Mouse (Mus musculus): ENCODE data around the gene Carmil3.

Gene Carmil3

DNA sequence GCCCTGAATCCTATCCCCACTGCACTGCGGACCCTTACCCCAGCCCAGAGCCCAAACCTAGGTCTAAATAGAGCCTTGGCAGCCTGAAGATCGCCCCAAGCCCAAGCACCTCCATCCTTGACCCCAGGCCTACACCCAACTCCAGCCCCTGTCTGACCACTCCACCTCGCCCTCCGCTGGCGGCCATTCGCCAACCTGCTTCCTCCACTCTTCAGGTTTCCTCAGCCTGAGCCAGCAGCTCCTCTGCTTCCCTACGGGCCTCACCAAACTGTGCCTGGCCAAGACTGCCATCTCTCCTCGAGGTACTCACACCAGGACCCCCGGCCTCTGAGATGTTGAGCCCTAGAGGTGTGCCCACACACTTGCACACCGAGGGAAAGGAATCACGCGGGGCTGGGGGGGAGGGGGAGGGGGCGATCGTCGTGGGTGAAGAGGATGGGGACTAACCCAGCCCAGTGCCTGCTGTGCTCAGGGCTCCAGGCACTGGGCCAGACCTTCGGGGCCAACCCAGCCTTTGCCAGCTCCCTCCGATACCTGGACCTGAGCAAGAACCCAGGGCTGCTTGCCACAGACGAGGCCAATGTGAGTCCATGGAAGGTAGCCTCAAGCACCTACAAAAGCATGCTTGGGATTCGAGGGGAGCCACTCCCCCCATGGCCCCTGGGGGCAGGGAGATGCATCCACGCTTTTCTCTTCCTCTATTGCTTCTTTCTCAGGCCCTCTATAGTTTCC lies 5.2 kb downstream of the Carmil3 start:
- no peak for DNase-seq

DNA sequence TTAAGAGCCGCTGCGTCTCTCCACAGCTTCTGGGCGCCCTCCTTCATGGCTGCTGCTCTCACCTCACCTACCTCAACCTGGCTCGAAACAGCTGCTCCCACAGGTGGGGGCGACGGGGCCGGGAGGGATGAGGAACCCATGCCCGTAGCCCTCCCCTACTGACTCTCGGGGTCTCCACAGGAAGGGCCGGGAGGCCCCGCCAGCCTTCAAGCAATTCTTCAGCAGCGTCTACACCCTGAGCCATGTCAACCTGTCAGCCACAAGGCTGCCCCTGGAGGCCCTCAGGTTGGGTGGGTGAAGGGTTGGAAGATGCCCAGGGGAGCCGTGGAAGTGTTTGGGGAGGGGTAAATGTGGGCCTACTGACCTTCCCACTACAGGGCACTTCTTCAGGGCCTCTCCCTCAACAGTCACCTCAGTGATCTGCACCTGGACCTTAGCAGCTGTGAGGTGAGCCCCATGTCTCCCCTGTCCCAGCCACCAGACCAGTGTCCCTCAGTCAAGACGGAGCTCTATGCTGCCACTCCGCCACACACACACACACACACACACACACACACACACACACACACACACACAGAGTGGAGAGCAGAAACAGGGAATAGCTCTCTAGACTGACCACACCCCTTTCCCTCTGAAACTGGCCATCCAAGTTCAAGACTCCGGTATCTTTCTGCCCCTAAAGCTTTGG lies 6.5 kb downstream of the Carmil3 start:
- no peak for DNase-seq

DNA sequence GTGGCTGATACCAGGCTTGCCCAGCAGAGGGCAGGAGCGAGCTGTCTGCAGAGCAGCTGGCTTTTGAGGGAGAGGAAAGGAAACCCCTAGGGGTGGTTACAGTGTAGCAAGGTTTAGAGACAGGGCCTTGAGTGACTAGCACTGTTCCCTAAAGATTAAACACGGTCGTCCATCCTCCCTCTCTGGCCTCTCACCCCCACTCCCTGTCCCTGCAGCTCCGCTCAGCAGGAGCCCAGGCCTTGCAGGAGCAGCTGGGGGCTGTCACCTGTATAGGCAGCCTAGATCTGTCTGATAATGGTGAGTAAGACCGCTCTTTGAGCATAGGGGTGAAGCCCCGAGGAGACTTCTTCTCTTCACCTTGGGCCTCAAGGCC lies 7.0 kb downstream of the Carmil3 start:
- peak; percentile 82 for DNase-seq

DNA sequence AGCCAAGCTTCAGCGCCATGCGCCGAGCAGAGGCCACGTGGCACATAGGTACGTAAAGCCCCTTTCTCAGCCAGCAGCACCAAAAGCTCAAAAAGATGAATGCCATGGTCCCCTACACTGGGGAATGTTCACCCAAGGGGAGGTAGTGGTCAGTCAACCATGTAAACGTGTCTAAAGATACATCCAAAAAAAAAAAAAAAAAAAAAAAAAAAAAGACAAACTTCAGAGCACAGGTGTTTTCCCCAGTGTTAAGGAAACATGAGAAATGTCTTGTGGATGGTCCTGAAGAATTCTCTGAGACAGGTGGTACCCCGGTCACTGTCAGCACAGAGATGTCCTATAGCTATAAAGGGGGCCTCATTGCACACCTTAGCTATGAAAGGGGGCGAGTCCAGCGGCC lies 15.2 kb downstream of the Carmil3 start:
- DNase-seq, result no peak

DNA sequence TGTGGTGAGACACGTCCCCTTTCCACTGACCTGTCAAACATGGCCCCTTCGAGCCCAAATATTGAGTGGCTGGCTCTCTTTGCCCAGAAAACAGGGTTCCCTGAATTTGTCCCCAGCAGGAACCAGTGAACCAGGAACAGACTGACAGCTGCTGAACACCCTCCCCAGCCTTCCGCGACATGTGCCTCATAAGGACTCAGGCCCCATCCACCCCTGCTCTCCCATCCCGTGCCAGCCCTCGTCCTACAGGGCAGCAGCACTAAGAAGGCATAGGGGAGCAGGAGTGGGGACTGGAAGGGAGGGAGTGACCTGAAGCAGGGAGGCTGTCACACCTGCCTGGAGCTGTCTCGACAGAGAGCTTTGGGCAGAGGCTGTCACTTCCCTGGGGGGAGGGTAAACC lies 17.4 kb downstream of the Carmil3 start:
- no peak for DNase-seq

DNA sequence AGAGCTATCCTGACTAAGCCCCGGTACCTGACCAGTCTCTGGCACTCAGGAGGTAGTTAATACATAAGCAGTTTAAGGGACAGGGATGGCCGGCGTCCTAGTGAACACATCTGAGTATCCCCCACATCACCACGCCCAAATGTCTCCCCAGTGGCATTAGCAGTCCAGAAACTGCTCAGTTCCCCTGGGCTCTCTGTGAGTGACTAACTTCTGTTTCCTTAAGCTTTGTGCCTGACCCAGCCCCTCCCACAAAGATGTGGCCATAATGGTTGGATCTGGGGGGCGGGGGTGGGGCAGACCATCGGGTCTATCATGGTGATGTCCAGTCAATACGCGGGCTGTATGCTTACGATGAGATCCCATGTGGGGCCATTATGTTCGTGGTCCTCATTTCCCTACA lies 19.1 kb downstream of the Carmil3 start:
- DNase-seq, result no peak

DNA sequence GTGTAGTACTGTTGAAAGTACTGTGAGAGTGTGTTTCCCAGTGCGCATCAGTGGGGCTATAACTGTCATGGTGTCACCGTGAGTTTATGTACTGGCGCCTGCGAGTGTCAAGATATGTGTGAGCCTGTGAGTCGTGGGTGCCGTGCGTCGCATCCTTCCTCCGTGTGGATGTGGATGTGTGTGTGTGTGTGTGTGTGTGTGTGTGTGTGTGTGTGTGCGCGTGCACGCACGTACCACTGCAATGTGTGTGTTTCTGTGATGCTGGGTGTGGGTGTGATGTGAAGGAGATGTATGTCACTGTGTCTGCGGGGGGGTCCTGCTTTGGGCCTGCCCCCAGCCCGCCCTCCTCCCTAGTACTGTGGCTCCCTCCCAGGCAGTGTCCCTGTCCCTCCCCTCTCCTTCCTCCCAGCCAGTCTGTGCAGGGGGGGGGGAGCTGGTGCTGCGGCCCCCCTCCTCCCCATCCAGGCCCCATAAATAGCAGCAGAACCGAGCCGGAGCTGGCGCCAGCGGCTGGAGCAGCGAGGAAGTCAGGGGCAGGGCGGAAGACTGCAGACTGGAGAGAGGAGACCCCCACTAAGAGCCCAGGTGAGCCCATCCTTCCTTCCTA lies 19.8 kb downstream of the Carmil3 start, which contains the start of gene Cpne6:
TSS of gene Cpne6 (plus strand) at position 321 of the 607 bp plus-strand sequence.
- peak; percentile 62 for DNase-seq

DNA sequence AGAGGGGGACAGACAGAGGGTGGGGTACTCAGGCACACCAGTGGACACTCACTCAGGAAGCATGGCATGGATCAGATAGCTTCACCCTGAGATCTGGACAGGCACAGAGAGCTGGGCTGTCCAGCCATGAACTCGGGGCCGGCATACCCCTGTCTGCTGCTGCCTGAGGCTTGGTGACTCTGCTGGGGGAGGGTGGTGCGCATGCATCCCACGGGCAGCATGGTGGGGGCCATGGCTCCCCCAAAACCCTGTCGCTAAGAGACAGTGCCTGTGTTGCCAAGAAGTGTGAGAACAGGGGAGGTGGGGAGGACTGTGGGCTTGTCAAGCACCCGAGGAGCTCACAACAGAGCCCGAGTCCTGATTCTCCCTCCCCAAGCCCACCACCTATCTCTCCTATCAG lies 20.6 kb downstream of the Carmil3 start:
- peak; percentile 75 for DNase-seq

DNA sequence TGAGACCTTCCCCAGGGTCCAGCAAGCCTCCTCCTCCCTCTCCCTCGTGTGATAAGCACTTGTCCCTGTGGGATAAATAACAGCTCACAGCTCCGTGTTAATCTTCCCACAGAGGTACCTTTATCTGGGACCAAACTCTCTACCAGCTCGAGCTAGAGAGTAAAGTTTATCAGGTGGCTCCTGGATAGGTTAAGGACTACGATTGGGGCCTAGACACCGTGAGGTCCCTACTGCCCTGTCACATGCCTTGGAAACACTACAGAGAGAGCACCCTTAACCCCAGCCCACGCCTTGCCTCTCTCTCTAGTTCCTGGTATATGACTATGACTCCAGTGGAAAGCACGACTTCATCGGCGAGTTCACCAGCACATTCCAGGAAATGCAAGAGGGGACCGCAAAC lies 23.5 kb downstream of the Carmil3 start:
- no peak for DNase-seq

DNA sequence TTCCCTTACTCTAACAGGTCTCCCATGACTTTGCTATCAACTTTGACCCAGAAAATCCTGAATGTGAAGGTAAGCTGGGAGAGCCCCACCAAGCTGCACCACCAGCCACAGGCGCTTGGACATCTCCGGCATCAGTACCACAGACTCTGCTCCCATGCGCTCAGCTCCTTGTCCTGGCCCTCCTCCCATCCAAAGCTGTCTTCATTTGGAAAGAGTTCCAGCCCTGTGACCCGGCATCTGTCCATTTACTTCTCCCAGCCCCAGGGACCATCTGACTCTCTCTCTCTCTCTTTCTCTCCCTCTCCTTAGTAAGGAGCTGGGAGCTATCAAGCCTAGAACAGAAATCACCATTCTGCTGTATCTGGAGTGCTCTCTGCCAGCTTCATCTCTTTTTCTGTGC lies 25.4 kb downstream of the Carmil3 start:
- DNase-seq, result no peak

DNA sequence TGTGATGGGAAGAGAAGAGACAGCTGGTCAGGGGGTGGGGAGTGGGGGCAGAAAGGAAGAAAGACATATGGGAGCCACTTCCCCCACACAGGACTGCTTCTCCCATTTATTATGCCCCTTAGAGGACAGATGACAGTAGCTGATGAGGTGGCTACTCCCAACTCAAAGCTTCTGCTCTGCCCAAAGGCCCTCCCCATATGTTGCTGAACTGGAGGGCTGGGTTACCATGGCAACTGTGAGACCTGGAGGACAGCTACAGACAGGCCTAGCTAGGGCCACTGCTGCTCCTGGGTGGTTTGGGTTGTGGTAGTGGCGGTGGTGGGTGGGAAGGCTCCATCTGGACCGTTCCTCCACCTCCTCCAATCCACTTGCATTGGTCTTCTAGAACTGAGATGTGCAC lies 28.4 kb downstream of the Carmil3 start:
- DNase-seq, result peak; percentile 75

DNA sequence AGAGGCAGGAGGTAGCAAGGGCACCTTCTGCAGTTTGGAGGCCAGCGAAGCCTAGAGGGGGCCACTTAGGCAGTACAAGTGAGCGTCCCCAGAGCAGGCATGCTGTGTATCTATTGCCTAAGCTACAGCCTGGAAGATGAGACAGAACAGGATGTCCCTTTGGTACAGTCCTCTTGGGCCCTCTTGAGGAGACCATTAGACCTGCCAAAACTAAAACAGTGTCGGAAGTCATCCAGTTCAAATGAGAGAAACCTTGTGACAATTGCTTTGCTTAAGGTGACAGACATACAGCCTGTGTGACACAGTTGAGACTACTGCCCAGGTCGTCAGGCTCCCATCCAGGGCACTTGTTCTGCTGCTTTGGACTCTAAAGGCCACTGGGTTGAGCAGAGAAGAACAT lies 29.2 kb downstream of the Carmil3 start:
- DNase-seq, result no peak

DNA sequence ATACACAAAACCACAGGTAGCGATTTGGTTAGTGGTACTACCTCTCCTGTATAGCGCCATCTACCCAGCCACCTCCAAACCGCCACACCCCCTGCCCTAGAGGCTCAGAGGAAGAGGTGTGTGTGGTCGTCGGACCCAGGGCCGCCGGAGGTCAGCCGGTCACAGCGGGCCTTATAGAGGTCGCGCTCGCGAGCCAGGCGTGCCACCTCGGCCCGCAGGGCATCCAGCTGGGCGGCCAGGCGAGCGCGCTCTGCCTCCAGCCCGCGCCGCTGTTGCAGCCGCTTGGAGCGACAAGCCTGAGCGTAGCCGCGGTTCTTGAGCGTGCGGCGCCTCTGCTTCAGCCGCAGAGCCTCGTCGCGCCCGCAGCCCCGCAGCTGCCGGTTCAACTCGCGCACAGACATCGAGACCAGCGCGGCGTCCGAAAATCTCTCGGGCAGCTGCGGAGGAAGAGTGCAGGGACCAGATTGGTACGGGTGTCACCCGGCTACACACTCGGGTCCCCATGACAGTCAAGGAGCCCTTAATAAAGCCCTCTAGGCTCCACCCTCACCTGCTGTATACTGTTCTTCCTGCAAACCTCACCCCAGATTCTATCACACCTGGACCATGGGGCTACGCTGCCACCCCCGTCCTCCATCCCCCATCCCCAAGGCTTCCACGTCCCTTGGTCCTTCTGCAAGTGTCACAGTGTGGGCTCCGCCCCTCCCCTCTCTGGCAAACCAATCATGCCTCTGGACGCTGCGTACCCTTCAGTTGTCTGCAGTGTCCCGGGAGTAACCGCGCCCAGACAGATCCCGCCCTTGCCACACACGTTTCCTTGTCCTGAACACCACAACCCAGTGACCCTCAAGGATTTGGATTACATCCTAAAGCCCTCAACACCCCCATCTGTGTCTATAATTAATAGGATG lies 30.3 kb downstream of the Carmil3 start:
- DNase-seq, result peak; percentile 67

DNA sequence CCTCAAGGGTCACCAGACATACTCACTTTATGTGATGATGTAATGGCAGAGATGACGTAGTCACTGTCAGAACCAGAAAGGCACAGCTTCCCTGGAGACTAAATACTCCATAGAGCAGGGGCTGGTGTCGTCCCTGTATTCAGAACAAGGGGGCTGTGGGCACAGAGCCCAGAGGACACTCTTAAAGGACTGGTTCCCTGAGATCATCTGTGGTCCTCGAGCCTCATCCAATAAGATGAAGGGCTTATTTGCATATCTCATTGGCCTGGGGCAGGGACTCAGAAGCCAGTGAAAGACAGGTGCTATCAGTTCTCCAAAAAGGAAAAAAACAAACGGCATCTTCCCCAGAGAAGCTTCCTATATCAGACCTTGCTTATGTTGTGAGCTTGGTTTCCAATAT lies 33.6 kb downstream of the Carmil3 start:
- no peak for DNase-seq

DNA sequence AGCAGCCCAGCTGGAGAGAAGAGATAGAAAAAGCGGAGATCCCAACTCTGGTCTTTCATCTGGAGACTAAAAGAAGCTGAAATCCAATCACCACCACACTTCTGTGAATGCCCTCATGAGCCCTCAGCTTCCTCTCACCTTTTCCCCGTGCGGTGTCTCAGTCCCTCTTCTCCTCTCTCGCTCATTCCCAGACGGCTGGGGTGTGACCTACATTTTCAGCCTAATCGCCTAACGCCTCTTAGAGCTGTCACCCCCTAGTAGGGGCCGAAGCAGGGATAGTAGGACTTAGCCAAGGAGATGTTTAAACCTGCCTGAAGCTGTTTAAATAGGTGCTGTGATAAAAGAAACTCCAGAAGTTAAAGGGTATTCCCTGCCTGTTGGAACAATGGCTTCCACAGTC lies 34.3 kb downstream of the Carmil3 start, which contains the start of gene Nrl:
TSS of gene Nrl (minus strand) at position 197 of the 400 bp plus-strand sequence.
- no peak for DNase-seq

DNA sequence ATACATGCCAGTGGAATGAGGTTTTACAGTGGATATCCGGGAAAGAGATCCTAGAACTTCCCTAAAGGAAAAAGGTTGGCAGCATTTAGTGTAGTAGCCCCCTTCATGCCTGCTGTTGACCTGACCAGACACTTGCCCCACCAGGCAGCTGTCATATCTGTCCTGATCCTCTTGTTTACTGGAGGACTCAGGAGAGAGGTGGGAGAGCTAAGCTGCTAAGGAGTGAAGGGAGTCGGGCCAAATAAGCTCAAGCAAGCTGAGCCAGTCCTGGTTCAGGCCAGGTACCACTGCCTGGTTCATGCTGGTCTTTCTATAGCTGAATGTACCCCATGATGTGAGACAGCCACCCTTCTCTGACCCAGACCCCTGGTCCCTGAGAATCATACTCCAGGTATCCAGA lies 36.2 kb downstream of the Carmil3 start:
- no peak for DNase-seq

DNA sequence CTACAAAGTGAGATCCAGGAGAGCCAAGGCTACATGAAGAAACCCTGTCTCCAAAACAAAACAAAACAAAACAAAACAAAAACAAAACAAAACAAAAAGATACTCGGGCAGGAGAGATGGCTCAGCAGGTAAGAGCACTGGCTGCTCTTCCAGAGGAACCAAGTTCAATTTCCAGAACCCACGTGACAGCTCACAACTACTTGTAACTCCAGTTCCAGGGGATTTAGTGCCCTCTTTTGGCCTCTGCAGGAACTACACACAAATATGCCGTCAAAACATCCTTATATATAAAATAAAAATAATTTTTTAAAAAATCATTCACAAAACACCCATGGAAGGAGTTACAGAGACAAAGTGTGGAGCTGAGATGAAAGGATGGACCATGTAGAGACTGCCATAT lies 37.5 kb downstream of the Carmil3 start:
- no peak for DNase-seq

DNA sequence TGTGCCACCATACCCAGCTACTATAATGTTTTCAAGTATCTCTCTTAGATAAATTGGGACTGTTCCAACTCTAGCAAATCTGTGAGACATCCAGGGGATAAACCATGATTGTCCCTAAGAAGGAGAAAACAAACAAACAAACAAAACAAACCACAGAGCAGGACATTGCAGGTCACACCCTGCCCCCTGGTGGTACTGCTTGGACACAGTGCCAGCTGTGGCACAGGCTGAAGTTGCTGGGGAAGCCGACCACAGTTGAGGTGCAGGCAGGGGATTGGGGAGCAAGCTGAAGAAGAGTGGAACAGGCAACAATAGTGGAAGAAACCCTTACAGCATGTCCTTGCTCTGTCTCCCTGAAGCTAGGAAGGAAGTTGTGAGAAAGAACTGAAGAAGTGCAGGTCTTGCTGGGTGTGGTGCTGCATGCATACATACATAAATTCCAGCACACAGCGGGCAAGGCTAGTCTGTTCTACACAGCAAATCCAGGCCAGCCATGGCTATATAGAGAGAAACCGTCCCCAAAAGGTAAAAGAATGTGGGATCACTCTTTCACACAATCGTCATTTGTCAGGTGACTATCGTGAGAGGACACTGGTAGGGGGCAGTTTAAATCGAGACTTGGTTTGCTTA lies 45.8 kb downstream of the Carmil3 start:
- no peak for DNase-seq

DNA sequence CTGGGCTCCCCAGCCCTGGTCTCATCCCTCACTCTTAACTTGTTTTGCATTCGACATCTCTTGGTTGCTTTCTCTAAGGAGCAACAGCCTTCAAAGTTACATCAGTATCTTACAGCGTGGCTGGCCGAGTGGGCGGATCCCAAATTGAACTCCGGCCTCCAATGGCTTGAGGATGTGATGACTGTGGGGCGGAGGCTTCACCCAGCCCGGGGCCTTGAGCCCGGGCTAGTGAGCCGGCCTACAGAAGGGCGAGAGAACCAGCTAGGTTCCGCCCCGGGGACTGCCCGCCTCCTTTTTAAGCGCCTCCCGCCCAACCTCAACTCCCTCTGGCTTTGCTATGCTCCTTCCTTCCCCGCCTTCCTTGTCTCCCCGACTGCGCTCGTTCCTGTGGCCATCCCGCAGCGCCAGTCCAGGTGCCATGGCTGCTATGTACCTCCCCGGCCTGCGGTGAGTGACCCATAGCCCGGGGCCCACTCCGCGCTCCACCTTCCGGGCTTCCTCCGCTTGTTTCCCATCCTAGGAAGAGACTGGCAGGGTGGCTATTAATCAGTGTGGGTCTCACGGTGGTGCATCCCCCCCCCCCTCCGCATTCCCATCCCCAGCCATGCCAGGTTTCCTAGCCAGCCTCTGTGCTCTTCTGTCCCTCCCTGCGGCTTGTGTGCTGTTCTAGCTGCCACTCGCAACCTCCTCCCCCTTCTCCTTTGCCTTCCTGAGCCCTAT lies 49.8 kb downstream of the Carmil3 start, which contains the start of gene Pck2:
TSS of gene Pck2 (plus strand) at position 200 of the 720 bp plus-strand sequence.
- DNase-seq, result peak; percentile 76

DNA sequence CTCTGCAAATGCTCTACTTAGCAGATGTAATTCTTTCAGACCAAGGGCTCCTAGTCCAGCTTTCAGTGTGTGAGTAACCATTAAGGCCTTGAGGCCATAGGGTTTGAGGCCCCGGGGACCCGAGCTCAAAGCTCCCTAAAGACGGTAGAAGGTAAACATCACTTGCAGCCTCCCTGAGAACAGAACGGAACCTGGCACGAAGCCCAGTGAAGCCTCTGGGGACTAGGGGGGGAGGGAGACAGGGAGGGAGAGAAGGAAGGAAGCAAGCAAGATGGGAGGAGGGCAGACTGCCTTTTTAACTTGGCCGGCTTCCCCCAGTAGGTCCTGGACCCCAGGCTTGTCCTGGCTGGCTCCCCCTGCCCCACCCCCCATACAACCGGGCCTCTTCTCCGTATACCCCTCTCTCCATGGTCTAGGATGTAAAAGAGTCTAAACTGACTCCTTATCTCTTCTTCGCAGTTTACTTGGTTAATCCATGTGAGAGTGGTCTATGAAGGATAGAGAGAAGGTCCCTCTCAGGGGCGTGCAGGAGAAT lies 50.4 kb downstream of the Carmil3 start:
- peak; percentile 74 for DNase-seq

DNA sequence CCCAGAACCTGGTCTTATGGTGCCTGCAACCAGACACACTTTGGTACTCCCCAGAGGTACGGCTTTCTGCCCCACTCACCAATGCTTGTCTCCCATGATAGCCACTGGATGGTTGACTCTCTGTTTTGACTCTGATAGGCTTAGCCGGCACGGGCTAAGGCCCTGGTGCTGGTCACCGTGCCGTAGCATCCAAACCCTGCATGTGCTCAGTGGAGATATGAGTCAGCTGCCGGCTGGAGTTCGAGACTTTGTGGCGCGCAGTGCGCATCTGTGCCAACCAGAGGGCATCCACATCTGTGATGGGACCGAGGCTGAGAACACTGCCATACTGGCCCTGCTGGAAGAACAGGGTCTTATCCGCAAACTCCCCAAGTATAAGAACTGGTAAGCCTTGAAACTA lies 51.8 kb downstream of the Carmil3 start:
- no peak for DNase-seq

DNA sequence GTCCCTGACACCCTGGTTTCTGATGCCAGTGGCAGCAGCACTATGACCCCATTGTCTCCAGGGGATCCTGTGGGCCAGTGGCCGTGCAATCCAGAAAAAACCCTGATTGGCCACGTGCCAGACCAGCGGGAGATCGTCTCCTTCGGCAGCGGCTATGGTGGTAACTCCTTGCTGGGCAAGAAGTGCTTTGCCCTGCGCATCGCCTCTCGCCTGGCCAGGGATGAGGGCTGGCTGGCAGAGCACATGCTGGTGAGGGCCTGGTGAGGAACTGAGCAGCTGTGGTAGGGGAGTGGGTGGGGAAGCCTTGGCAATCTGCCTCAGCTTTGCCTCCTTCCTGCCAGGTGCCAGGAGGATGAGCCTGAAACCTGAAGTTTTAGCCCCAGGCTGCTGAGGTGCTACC lies 53.9 kb downstream of the Carmil3 start:
- DNase-seq, result no peak

All from right cerebral cortex, postnatal 25 days (tissue).